Mouse (Mus musculus) central nervous system, embryonic 14 days (tissue): ENCODE data around the gene Zbtb44. TPM values are rescaled to one million over a fixed set of nuclear protein-coding genes. Genes with fewer than 3 reads are reported as not detected.

Experiments used
- polyA plus RNA-seq: library from polyadenylated mRNA; depleted of rRNA; stranded (reverse); fragments of >200 nt; gene quantifications from 2 replicates; pipeline ENCODE4 v1.2.3, GENCODE M21; 2012; rRNA removed

Gene Zbtb44
- 6.0 and 6.3 TPM in 2 replicates for polyA plus RNA-seq

GRCm38 (mm10) chr9:31030532-31031413, at the start of gene Zbtb44:
Gene Zbtb44 (plus strand): TSS chr9:31030644.

Other genes starting within 250 kb of the Zbtb44 start
- 3.9 and 8.0 TPM in 2 replicates for gene Adamts15, start 108.2 kb upstream of the Zbtb44 start, polyA plus RNA-seq
- 1.2 and 1.8 TPM in 2 replicates for gene Adamts8, start 88.1 kb upstream of the Zbtb44 start, polyA plus RNA-seq
- gene St14, start 101.2 kb downstream of the Zbtb44 start, polyA plus RNA-seq: 0.58 and 2.6 TPM in 2 replicates
- gene Aplp2, start 181.2 kb downstream of the Zbtb44 start, polyA plus RNA-seq: 287 and 318 TPM in 2 replicates
- gene Prdm10, start 249.9 kb downstream of the Zbtb44 start, polyA plus RNA-seq: 25.7 and 28.4 TPM in 2 replicates